Mouse (Mus musculus) olfactory bulb, adult 2 months (tissue): ENCODE results near the gene Efs.
A peak's percentile ranks its signal among the peaks of the same experiment; 100 is the strongest.

ENCODE experiments used
- CTCF ChIP-seq: fragments of 200-500 bp; IDR thresholded peaks from 2 replicates; pipeline ENCODE4 v1.5.1; 2012; ENCODE audit warnings: low read depth, mild to moderate bottlenecking, low read length, moderate library complexity; ENCODE audit not compliant: insufficient read depth
- POLR2A ChIP-seq: fragments of 200-500 bp; IDR thresholded peaks from 2 replicates; pipeline ENCODE4 v1.6.1; 2012; ENCODE audit warnings: mild to moderate bottlenecking, low read depth, low read length, moderate library complexity; ENCODE audit not compliant: insufficient read depth

DNA sequence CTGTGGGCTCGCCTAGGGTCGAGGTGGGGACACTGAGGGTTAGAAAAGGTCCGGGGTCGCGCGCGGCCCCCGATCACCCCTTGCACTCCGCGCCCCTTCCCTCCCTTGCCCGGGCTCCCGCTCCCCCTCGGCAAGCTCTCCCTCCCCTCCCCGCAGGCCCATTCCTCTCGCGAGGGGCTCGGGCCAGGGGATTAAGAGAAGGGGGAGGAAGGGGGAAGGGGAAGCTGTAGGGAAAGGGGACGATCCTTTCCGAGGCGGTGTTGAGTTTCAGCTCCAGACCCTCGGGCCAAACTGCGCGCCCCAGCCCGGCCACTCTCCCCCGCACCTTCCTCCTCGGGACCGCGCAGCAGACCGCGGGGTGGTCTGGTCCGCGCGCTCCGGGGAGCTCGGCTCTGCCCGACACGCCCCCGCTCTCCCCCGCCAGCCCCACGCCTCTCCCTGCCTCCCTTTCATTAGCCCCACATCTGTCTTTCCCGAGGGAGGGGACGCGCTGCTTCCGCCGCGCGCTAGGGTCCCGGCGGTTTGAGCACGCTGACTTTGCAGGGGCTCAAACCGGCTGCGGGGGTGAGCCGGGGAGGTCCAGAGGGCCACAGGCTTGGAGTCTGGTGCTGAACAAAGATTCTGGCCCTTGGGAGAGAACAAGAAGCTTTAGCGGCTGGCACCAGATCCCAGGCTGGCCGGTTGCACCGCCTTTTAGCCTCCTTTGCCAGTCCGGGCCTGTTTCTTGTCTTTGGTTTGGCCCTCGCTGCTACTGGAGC, 654 bp upstream of the Efs start:
- 0 out of 2 replicates have a peak, but pooled peaks have one; percentile 20 for TF ChIP-seq POLR2A
- no peak for TF ChIP-seq CTCF
